Mouse (Mus musculus) G1E (cell line): ENCODE measurements around the gene Gm9837.

Source experiments
- CTCF ChIP-seq: IDR thresholded peaks from 2 replicates; pipeline ENCODE4 v1.5.1; 2012; ENCODE audit warnings: low read depth, low read length, inconsistent platforms, mixed read lengths
- GATA1 ChIP-seq: IDR thresholded peaks from 2 replicates; pipeline ENCODE4 v1.6.1; 2012; ENCODE audit warnings: borderline replicate concordance, low read length, inconsistent platforms, mixed read lengths
- POLR2AphosphoS5 ChIP-seq: IDR thresholded peaks from 2 replicates; pipeline ENCODE4 v1.6.1; 2012; ENCODE audit warnings: low read depth, low read length, inconsistent platforms; ENCODE audit not compliant: insufficient replicate concordance

DNA sequence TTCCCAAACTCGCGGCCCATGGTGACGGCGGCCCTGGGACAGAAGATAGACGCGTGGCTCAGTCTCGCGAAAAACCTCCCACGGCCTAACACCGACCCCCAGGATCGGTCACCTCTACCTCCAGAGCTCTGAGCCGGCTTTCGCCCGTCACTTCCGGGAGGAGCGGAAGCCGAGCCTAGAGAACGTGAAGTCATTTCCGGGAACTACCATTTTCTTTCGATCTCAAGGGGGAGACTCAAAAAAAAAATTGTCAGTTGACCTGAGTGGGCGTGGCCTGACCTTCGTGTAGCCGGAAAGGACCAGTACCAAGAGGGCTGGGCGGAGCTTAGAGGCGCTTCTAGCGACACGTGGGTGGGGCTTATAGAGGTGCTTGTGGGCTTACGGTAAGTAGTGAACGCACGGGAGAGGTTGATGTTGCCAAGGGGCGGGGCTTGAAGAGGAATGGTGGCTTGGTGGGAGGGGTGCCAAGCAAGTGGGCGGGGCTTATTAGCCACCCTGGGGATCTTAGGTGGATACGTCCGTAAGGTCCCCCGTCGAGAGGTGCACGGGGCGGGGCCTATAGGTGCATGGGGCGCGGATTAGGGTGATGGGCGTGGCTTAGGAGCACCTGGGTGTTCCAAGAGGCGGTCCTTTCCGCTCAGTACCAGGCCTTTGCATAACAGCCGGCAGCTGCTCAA, 39.5 kb downstream of the Gm9837 start, which contains the start of the genes Uqcrq and Gdf9:
- TF ChIP-seq CTCF (no peak), GATA1 (no peak), POLR2AphosphoS5 (no peak)
